In genomic region chr16:70175140-70175539, GRCm38 (mm10) we compare ENCODE assay signal across 18 mouse cellular contexts.
DNase-seq lines count a peak whose midpoint lies in the region; ATAC-seq and TF ChIP-seq lines count a peak whose summit lies in the region.
"Had no signal": no experiment of that assay in that cellular context is flagged by ENCODE, and none has a peak within 500 bp of the region (broad histone marks: within the 10 kb centered on the region; RNA-seq: fewer than 3 reads in every experiment).

No protein-coding gene starts in this region.

- TF ChIP-seq CTCF in intestine, postnatal 0 days (IDR thresholded peaks at IDR 0.05; ENCODE audit: low read depth) = no peak
- TF ChIP-seq CTCF in cortical plate, adult 2 months (IDR thresholded peaks at IDR 0.05; ENCODE audit: extremely low read depth, insufficient read depth, low read length) = no peak
- no peak for TF ChIP-seq CTCF in layer of hippocampus, adult 2 months (conservative IDR thresholded peaks at IDR 0.05)

- no peak for ATAC-seq in intestine, embryonic 14.5 days (replicated peaks; ENCODE audit: low FRiP score, low TSS enrichment, low read depth)
- no peak for ATAC-seq in intestine, postnatal 0 days
- ATAC-seq: forebrain, embryonic 13.5 days; hindbrain, embryonic 16.5 days; liver, postnatal 0 days had no signal

- no peak for TF ChIP-seq POLR2A in cortical plate, adult 2 months (IDR thresholded peaks at IDR 0.05; ENCODE audit: extremely low read depth, insufficient read depth, low read length)

- H3K4me1 ChIP-seq in intestine, embryonic 14.5 days (replicated peaks; ENCODE audit: control insufficient read depth, insufficient read depth, low read length) = no peaks in the 10 kb centered on the region
- H3K4me1 ChIP-seq in intestine, postnatal 0 days (replicated peaks; ENCODE audit: control insufficient read depth, insufficient read depth, low read length) = no peaks in the 10 kb centered on the region
- H3K4me1 ChIP-seq in cortical plate, adult 2 months (ENCODE audit: control insufficient read depth, insufficient read depth, low read length) = no peaks in the 10 kb centered on the region; the same call in 1 of the 2 replicates
- peaks cover 17% of the 10 kb centered on the region for H3K4me1 ChIP-seq in limb, embryonic 10.5 days
- H3K4me1 ChIP-seq: forebrain, embryonic 13.5 days; limb, embryonic 15.5 days; midbrain, embryonic 10.5 days had no signal

- no peak overlapping the region for H3K4me2 ChIP-seq in intestine, embryonic 14.5 days (ENCODE audit: low read length)
- H3K4me2 ChIP-seq in intestine, postnatal 0 days (replicated peaks; ENCODE audit: low read depth) = no peak overlapping the region
- H3K4me2 ChIP-seq: forebrain, embryonic 13.5 days; limb, embryonic 15.5 days had no signal

- H3K27me3 ChIP-seq in intestine, embryonic 14.5 days (replicated peaks; ENCODE audit: control insufficient read depth, insufficient read depth, low read length) = no peaks in the 10 kb centered on the region
- no peaks in the 10 kb centered on the region for H3K27me3 ChIP-seq in intestine, postnatal 0 days (replicated peaks; ENCODE audit: control insufficient read depth, insufficient read depth, low read length)
- no peaks in the 10 kb centered on the region for H3K27me3 ChIP-seq in limb, embryonic 10.5 days (ENCODE audit: low read depth, poor library complexity, severe bottlenecking)
- H3K27me3 ChIP-seq: forebrain, embryonic 13.5 days; limb, embryonic 15.5 days had no signal

- no peaks in the 10 kb centered on the region for H3K9me3 ChIP-seq in intestine, embryonic 14.5 days (ENCODE audit: control insufficient read depth, low read length)
- H3K9me3 ChIP-seq in intestine, postnatal 0 days (ENCODE audit: control insufficient read depth) = no peaks in the 10 kb centered on the region
- no peaks in the 10 kb centered on the region for H3K9me3 ChIP-seq in limb, embryonic 10.5 days (replicated peaks)
- H3K9me3 ChIP-seq: forebrain, embryonic 13.5 days; G1E; limb, embryonic 15.5 days; midbrain, embryonic 10.5 days had no signal

- H3K4me3 ChIP-seq in intestine, embryonic 14.5 days (ENCODE audit: low read depth, low read length) = no peak overlapping the region
- H3K4me3 ChIP-seq in intestine, postnatal 0 days (ENCODE audit: low read depth, low read length) = no peak overlapping the region
- H3K4me3 ChIP-seq in cortical plate, adult 2 months (ENCODE audit: insufficient read depth, low read length) = no peak overlapping the region
- no peak overlapping the region for H3K4me3 ChIP-seq in layer of hippocampus, adult 2 months
- H3K4me3 ChIP-seq in limb, embryonic 10.5 days = no peak overlapping the region
- H3K4me3 ChIP-seq: forebrain, embryonic 13.5 days; limb, embryonic 15.5 days; midbrain, embryonic 10.5 days had no signal

- H3K9ac ChIP-seq in intestine, embryonic 14.5 days (ENCODE audit: low read length) = no peak overlapping the region
- H3K9ac ChIP-seq in intestine, postnatal 0 days (ENCODE audit: low read depth, low read length) = no peak overlapping the region
- H3K9ac ChIP-seq: forebrain, embryonic 13.5 days; limb, embryonic 15.5 days; liver, postnatal 0 days had no signal

- H3K36me3 ChIP-seq in intestine, embryonic 14.5 days (ENCODE audit: control insufficient read depth, insufficient read depth, low read length) = no peaks in the 10 kb centered on the region
- H3K36me3 ChIP-seq in intestine, postnatal 0 days (ENCODE audit: control insufficient read depth, insufficient read depth) = no peaks in the 10 kb centered on the region
- no peaks in the 10 kb centered on the region for H3K36me3 ChIP-seq in limb, embryonic 10.5 days
- H3K36me3 ChIP-seq: G1E; limb, embryonic 15.5 days; midbrain, embryonic 10.5 days had no signal

- peak; percentile 52 for DNase-seq in intestine, embryonic 14.5 days (ENCODE audit: low spot score)
- DNase-seq in layer of hippocampus, adult 2 months (ENCODE audit: low spot score in 2 of 2) = peak in 1 of 2 experiments; percentile 12
- DNase-seq in limb, embryonic 10.5 days (ENCODE audit: low spot score) = no peak
- no peak for DNase-seq in gastrocnemius, postnatal 25 days
- DNase-seq in spleen, postnatal 10 days (ENCODE audit: low spot score in 2 of 2) = no peak
- DNase-seq: adrenal gland, adult 8-10 months; cerebellum, adult 8-10 months; embryo, embryonic 11 days; kidney, adult 8-10 months; liver, postnatal 0 days; lung, postnatal 36 days had no signal

- WGBS in intestine, embryonic 14.5 days = 22% methylated on average over 7 of the region's 7 CpGs
- WGBS in intestine, postnatal 0 days = 23% methylated on average over 7 of the region's 7 CpGs
- WGBS in limb, embryonic 10.5 days = 51% methylated on average over 7 of the region's 7 CpGs

- H3K27ac ChIP-seq in intestine, embryonic 14.5 days (ENCODE audit: low read depth) = no peak overlapping the region
- H3K27ac ChIP-seq in intestine, postnatal 0 days (ENCODE audit: low read depth, low read length) = no peak overlapping the region
- H3K27ac ChIP-seq in cortical plate, adult 2 months (ENCODE audit: insufficient read depth, low read length) = peak overlapping the region; percentile 9; the same call in 1 of the 2 replicates
- peak overlapping the region; percentile 75 for H3K27ac ChIP-seq in layer of hippocampus, adult 2 months
- peak overlapping the region; percentile 25; the same call in 1 of the 2 replicates for H3K27ac ChIP-seq in limb, embryonic 10.5 days
- H3K27ac ChIP-seq: forebrain, embryonic 13.5 days; limb, embryonic 15.5 days; midbrain, embryonic 10.5 days had no signal

Comparison
In these comparisons a context has a peak if more than half of its experiments do, and no peak if none do; other contexts are left out.
1. H3K27ac ChIP-seq: peak in cortical plate, adult 2 months (single experiment), layer of hippocampus, adult 2 months (single experiment) and limb, embryonic 10.5 days (single experiment); none in intestine, embryonic 14.5 days (single experiment) and intestine, postnatal 0 days (single experiment).